Mouse (Mus musculus) adrenal gland, adult 2 months (tissue): ENCODE measurements around the gene Bpifc. TPM values are rescaled to one million over a fixed set of nuclear protein-coding genes. Genes with fewer than 3 reads are reported as not detected.

Experiments used
- DNase-seq: peaks from one replicate; pipeline ENCODE4 v3.0.0; 2021
- polyA plus RNA-seq: library from polyadenylated mRNA; depleted of rRNA; stranded (reverse); fragments of >200 nt; gene quantifications from 2 replicates; pipeline ENCODE4 v1.2.3, GENCODE M21; 2012
- total RNA-seq, 2 experiments: library from RNA; stranded (reverse); gene quantifications; 2 replicates each; pipeline ENCODE4 v1.2.3; 2021

Bpifc gene
- total and polyA plus RNA-seq, 3 experiments, result 0.31 to 1.4 TPM; not detected in 1

- no peak for DNase-seq
Observed at GRCm38 (mm10) chr10:86011172-86011571, 523 bp downstream of the Bpifc start.

DNA sequence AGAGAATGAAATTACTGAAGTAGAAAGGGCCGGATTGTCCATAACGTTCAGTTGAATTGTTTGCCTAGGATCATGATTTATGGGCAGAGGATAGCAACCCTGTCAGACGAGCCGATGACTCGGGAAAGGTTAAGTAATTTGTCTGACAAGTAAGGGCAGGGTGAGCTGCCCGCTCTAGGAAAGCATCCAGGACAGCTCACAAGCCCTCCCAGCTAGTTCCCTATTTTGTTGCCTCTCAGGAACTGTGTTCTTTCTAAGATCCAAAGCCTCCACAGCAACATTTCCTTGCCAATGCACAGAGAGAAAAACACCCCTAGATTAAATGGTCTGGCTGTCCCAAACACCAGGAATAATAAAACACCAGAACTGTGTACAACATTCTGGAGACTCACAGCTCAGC, 1.1 kb downstream of the Bpifc start:
- DNase-seq, result peak; percentile 65

DNA sequence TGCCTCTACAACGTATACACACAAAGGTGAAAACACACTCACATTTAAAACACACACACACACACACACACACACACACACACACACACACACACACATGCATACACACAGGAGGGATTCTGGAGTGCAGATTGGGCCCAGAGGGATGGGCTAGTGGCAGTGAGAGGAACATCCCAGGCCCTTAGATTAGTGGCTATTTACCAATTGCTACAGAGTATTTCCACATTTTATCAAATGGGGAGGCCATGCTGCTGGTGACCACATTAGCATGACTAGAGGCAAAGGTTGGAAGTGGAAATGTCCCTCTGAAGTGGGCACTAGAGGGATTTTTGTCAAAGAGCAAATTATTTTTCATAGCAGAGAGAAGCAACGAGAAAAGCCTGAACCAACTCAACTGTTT, 2.0 kb downstream of the Bpifc start:
- DNase-seq, result no peak

DNA sequence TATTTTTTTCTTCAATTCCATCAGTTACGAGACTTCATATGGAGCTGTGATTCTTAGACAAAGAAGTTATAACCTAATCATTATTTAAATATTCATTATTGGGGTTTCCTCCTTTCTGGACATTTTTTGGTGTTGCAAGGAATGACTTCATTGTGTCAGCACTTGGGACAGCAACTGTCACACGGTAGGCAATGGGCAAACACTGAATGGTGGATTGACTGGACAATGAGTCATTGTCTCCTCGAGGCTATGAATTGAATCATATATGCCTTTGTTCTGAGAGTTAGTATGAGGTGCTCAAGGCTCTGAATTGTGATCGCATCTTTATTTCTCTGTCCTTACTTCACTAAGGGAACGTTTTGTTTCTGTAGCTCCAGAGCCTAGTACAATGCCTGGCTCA, 5.2 kb downstream of the Bpifc start:
- DNase-seq, result no peak

DNA sequence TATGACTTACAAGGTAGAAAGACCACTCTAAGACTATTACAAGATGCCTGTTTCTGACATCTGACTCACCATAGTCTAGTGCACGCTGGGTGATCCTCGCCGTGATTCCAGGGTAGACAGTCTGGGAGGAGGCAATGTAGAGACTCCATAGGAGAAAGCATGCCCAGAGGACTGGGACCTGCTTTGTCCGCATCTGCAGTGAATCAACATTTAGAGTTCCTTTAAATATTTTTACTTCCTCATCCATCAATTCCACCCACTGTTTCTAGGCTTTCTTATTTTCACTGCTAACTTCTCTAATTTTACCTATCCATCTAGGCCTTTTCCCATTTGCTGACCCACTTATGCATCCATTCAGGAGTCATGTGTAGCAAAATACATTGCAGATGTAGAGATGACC, 11.2 kb downstream of the Bpifc start:
- DNase-seq, result no peak

- DNase-seq, result no peak
Observed at GRCm38 (mm10) chr10:85994543-85995104, 17.1 kb downstream of the Bpifc start.

DNA sequence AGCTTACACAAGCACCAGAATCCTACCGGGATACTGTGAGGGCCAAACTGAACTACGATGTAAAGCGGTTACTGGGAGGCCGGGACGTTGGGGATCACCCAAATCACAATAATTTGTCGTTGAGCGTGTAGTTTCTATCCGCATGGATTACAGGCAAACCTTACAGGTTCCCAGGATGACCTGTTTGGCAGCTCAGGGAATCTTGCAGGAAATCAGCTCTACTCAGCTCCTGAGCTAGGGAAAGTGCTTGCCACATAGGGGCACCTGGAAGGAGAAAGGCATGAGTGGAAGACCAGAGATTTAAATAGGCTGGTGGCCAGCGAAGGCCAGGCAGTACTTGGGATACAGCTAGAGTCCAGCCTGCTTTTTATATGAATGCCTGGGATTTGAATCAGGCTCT, 17.9 kb downstream of the Bpifc start:
- no peak for DNase-seq

DNA sequence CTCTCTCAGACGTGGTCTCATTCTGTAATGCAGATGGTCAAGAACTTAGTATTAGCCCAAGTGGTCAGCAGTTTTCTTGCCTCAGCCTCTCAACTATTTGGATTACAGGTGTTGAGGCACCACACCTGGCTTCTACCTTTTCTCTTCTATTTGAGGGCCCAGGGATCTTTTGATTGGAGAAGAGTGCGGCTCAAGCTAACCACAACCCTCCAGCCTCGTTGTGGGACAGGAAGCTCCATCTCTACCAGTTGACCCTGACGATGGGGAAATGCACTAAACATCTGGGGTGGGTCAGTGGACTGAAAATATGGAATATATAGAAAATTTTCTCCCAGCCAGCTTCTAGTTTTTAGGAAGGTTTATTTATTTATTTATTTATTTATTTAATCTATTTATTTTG, 19.3 kb downstream of the Bpifc start:
- DNase-seq, result no peak

DNA sequence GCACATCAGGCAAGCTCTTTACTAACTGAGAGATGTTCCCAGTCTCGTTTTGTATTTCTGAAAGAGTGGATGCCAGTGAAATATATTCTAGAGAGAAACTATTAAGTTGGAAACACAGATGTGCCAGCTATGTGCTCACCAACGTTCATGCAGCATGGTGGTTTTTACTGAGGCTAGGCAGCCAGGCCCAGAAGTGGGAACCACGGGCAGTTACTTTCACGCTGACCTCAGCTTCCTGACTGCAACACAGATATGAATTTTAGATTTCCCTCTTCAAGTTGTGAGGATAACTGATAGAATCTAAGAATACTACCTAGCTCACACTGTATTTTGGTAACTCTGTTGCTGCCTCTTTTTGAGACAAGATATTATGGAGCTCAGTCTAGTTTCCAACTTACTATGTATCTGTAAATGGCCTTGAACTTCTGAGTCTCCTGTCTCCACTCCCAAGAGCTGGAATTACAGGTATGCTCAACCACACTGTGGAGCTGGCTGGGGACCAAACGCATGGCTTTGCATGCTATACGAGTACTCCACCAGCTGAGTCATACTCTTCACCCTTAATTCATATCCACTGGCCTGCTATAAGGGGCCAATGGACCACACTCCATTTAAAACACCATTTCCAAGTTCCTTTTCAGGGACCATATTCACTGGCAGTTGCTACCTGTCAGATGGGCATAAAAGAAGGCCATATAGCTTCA, 22.1 kb downstream of the Bpifc start:
- no peak for DNase-seq

DNA sequence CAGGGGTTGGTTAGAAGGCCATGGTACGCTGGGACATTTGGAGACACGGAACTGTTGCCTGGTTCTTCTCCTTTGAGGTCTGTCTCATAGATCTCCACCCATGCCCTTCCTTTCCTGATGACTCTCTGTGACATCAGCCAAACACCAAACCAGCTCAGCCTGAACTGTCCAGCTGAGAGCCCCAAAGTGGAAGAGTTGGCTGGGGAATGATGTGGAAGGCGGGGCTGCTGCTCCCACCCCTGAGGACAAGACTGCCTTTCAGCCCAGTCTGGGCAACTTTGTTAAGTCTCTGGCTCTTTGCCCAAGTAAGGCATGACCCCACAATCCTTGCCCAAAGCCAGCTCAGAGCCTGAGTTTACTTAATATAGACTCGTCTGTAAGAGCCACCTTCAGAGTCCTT, 38.8 kb downstream of the Bpifc start:
- DNase-seq, result no peak

- no peak for DNase-seq
Observed at GRCm38 (mm10) chr10:85971826-85972225, 39.9 kb downstream of the Bpifc start.

- peak; percentile 25 for DNase-seq
Observed at GRCm38 (mm10) chr10:85969894-85970620, 41.6 kb downstream of the Bpifc start.

GRCm38 (mm10) chr10:85968731-85969130, 43.0 kb downstream of the Bpifc start:
- DNase-seq, result no peak

- DNase-seq, result peak; percentile 79
Observed at GRCm38 (mm10) chr10:85968157-85968634, 43.5 kb downstream of the Bpifc start.

GRCm38 (mm10) chr10:85967411-85968156, 44.1 kb downstream of the Bpifc start:
- DNase-seq, result no peak

DNA sequence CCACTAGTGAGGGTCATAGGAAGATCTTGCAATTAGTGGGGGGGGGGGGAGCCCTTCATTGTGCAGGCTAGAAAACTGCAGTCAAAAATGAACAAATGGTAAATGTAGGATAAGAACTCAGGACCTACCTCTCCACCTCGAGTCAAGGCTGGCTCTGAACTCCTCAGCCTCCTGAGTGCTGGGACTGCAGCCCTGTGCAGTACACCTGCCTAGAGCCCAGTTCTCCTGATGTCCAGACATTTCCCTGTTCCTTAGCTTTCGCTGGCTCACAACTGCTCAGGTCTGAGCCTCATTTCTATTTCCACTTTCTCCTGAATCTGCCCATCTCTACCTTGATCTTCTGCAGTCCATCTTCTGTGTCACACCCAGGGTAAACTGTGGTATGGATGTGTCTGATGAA, 45.2 kb downstream of the Bpifc start:
- DNase-seq, result no peak

- no peak for DNase-seq
Observed at GRCm38 (mm10) chr10:85964316-85964715, 47.4 kb downstream of the Bpifc start.

DNA sequence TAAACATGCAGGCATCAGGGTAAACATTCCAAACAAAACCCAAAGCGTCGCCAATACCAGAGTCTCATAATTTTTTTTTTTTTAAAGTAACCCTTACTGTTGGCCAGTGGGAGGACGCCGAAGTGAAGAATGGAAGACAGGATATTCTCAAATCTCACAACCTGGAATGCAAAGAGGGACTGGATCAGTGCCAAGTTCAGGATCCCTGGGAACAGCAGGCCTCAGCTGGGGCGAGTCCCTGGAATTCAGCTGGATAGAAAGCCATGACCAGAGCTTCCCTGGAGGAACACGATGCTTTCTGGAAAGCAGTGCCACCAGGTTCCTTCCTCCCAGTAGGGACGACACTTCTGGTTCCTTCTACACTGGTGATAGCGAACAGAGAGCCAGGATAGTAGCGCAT, 48.8 kb downstream of the Bpifc start:
- no peak for DNase-seq

GRCm38 (mm10) chr10:85957464-85957950, 54.2 kb downstream of the Bpifc start, which contains the start of gene Rtcb:
Gene Rtcb (minus strand): TSS chr10:85957823.
- DNase-seq, result peak; percentile 98

DNA sequence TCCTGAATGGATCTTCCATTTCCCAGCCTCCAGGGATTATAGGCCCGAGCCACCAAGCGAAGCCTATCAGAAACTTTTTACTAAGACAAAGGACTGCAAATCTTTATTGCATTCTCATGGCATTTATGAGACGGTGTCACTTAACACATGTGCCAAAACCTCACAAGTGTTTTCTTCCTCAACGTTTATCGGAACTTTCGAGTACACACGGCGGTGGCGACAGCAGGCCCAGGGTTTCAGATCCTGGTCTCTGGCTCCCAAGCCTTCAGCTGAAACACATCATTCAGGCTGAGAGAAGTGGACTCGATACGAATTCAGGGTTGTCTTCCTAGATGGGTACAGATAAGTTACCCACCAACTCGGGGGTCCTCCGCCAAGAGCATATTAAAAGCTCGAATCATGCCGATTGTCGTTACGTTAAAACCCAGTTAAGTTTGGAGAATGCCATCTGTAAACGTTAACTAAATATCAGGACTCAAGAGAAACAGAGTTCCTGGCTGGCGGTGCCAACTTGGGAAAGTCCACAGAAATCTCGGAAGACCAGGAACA, 54.8 kb downstream of the Bpifc start:
- DNase-seq, result no peak

- no peak for DNase-seq
Observed at GRCm38 (mm10) chr10:85954429-85954828, 57.3 kb downstream of the Bpifc start.

- DNase-seq, result peak; percentile 24
Observed at GRCm38 (mm10) chr10:85953401-85953800, 58.3 kb downstream of the Bpifc start.
